Mouse (Mus musculus) thymus, postnatal 0 days (tissue): ENCODE measurements around the gene Caps2. TPM values are rescaled to one million over a fixed set of nuclear protein-coding genes. Genes with fewer than 3 reads are reported as not detected.
A peak's percentile ranks its signal among the peaks of the same experiment; 100 is the strongest.
"Not testable (repeated sequence)": the region's sequence is repeated elsewhere in the genome, so short reads cannot be mapped to it uniquely, and the experiment has no call there.

ENCODE experiments used
- DNase-seq: peaks from one replicate; pipeline ENCODE4 v3.0.0-alpha.2; 2015; ENCODE audit warnings: low spot score
- polyA plus RNA-seq: library from polyadenylated mRNA; unstranded; fragments of >200 nt; fragmentation: Nextera tagmentation; extraction: Ambion mirVana; gene quantifications from 2 replicates; pipeline ENCODE4 v1.2.1, GENCODE M21; 2015

Gene Caps2
- polyA plus RNA-seq: not detected in 2 replicates

DNA sequence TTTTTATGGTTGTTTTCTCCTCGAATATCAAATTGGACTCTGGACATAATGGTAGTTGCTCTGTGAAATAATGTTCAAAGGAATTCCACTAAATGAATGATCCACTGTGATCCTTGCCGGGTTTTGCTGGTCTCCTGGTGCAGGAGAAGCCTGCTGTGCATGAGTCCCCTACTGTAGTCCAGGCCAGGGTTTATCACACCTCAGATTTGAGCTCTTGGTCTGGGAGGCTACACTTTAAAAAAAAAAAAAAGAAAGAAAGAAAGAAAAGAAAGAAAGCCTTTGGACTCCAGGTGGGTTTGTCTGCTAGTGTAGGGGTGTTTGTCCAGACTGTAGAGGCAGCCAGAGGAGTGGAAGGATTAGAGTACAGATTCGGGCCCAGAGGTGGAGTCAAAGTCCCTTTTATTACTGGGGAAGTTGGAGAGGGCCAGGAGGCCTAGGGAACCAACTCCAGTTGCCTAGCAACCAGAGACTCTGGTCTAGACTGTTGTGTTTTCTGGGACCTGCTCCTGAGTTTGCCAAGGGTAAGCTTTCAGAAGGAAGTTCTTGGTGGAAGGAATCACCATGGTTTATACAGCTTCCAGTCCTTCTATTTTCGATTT, at the start of gene Caps2:
Gene Caps2 (plus strand): TSS at position 454 of the 599 bp plus-strand sequence.
- DNase-seq: no peak

DNA sequence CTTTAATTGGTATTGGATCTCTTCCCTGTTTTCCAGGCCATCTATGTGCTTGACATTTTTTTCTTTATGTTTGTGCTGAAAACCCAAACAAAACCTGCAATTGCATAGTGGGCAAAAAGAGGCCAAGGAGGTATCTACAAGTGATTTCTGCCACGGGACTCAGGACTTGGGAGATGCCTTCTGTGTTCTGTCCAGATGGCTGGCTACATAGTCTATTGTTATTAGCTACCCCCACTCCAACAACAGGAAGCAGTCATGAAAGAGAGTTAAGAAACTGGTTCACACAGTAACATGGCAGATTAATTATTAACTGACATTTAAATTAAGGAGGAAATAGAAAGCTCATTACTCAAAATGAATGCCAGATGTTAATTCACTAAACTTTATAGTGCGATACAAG, 38.3 kb upstream of the Caps2 start:
- DNase-seq: not testable (repeated sequence)

DNA sequence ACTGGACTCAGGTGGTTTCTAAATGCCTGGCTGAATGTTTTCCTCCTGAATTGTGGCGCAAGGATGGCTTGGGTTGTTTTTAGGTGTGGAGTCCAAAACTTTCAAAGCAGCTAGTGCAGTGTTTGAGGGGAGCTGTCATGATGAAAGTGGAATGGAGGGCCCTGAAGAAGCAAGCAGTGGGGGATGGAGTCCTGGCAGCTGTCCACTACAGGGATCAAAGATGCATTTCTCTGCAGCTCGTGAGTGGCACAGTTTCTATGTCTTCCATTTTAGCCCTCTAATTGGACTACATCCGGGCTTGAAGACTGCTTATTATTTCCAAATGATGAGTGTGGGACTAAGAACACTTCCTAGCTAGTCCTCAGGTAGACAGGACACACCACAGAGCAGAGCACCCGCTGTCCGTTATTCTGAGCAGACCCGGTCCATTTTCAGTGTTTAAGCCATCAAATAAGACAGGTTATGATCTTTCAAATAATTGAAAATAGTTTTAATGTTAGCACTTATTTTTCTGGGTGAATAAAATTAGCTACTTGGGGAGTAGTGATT, 35.7 kb upstream of the Caps2 start:
- not testable (repeated sequence) for DNase-seq

DNA sequence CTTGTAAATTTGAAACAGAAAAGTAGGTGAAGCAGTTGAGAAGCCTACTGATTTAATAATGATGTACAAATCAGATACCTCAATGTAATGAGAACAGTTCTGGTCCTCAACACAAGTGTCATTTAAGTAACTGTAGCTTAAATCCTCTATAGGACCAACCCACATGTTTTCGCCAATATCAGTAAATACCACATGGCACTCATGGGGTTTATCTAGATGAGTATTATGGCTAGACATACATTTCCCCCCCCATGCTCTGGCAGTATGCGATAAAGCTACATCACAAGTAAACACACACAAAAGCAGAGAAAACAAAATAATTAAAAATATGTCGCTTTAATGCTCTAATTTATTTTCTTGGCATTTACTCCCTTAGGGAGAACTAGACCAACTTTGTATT, 31.2 kb upstream of the Caps2 start:
- DNase-seq: no peak

GRCm38 (mm10) chr10:112138050-112138870, 25.2 kb upstream of the Caps2 start:
- peak; percentile 74 for DNase-seq

GRCm38 (mm10) chr10:112138871-112139430, 24.5 kb upstream of the Caps2 start:
- no peak for DNase-seq

- no peak for DNase-seq
These were observed 23.6 kb upstream of the Caps2 start for GRCm38 (mm10) chr10:112139834-112140233.

- DNase-seq: peak; percentile 67
These were observed 3.4 kb upstream of the Caps2 start, which contains the start of gene Glipr1l3 for GRCm38 (mm10) chr10:112159882-112160560. Glipr1l3 (minus strand) TSS chr10:112160327.

- DNase-seq: peak; percentile 7
These were observed 13.6 kb downstream of the Caps2 start for GRCm38 (mm10) chr10:112177027-112177426.

DNA sequence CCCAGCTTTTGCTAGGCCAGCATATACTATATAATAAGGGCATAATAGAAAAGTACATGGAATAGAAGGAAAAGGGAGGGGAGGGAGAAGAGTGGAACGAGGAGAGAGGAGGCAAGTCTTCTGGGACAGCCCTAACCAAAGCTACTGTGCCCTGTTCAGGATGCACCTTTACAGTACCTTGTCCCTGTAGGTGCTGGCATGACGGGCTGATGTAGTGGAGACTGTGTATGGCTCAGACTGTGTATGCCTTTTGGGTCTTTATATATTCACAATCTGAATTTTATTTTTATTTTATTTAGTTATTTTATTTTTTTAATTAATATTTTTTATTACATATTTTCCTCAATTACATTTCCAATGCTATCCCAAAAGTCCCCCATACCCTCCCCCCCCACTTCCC, 30.5 kb downstream of the Caps2 start:
- not testable (repeated sequence) for DNase-seq

DNA sequence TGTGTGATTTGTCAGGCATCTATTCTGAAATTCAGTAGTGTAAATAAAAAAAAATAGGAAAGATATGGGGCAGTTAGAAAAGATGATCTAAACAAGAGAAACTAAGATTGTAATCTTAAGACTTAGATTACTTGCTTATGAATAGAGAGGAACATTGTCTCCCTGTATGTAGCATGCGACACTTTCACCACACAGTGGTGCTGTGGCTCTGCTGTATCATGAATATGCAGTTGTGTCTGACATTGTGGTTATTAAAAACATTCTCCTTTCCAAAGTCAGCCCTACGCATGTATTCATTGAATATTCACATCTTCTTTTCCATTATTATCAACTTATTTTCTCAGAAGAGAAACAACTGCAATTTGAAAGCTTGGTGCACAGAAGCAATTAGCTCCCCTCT, 40.0 kb downstream of the Caps2 start:
- no peak for DNase-seq

DNA sequence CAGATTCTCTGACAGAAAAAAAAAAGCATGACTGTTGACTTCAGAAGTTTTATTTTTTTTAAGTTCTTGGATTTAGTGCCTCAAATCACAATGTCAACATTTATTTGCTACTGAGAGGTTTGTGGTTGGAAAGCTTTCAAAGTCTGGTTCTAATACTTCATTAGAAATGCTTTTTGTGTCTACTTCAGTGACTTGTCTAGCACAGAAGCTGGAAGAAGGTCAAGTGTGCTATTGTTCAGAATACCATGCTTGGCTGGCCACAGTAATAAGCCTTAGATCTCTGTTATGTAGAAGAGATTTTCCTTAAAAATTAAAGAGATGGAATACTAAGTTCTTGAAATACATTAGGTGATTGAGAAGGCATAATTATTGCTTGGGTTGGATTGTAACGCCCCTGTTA, 63.7 kb downstream of the Caps2 start:
- no peak for DNase-seq

DNA sequence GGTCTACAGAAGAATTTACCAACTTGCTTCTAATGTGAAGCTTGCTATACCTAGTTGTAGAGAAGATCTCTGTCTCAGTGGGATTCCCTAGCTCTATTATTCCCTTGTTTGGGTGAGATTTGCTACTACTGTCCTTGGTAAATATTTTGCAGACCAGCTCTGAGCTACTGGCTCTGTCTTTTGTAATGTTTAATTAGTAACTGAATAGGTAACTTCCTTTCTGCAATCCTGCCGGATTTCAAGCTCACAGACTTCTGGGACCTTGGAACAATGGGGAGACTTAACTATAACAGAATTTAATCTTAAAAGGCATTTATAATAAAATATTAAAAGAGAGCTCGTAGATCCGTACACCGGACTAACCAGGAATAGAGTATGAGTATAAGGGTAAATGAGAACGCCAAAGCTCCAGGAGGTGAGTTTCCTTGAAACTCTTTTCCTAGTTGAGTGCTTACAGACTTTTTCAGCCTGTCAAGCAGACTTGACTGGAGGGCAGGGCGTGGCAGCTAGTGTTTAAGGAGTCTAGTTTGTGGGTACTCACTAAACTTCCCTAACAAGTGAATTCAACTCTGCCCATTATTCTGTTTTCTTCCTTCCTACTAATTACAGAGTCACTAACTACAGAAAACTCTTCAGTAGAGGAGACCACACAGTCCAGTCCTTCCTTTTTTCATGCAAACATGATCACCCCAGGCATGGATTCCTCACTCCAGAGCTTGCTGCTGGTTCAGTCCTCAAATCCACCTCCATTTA, 65.8 kb downstream of the Caps2 start:
- not testable (repeated sequence) for DNase-seq

GRCm38 (mm10) chr10:112232733-112233132, 69.3 kb downstream of the Caps2 start:
- DNase-seq: not testable (repeated sequence)

- DNase-seq: not testable (repeated sequence)
These were observed 72.0 kb downstream of the Caps2 start for GRCm38 (mm10) chr10:112235396-112235940.

DNA sequence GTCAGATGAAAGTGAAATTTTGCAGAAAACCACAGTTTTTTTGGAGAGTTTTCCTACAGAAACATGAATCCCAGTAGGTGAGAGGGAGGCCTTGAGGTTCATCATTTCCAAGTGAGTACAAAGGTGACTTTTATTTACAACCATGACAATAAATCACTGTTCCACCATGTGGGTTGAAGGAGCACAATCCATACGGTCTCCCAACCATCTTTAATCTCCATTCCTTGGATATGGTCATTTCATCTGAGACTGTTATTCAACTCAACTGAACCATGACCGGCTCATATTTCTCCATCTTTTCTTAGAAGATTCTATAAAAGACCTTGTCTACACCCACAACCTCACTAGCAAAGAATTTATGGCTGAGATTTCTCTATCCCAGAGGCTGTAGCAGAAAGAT, 84.9 kb downstream of the Caps2 start:
- no peak for DNase-seq

- no peak for DNase-seq
These were observed 100.0 kb downstream of the Caps2 start for GRCm38 (mm10) chr10:112263467-112263866.
